Mouse (Mus musculus) midbrain, embryonic 16.5 days (tissue): ENCODE measurements around the gene Fam131a. TPM values are rescaled to one million over a fixed set of nuclear protein-coding genes. Genes with fewer than 3 reads are reported as not detected.

Source experiments
- ATAC-seq: fragments of 200-750 bp; cut with Nextera tagmentation; 2 replicates; pipeline ENCODE4 v1.8.0; 2017; ENCODE audit warnings: moderate TSS enrichment
- H3K27ac ChIP-seq: fragments of 300-500 bp; sonication (generic); 2 replicates; pipeline ENCODE4 v1.5.1; 2014; ENCODE audit warnings: mild to moderate bottlenecking, low read length, mixed read lengths
- H3K27me3 ChIP-seq: fragments of 300-500 bp; sonication (generic); 2 replicates; pipeline ENCODE4 v1.6.1; 2014; ENCODE audit warnings: low read depth, low read length, mixed read lengths; ENCODE audit not compliant: control insufficient read depth, insufficient read depth
- H3K36me3 ChIP-seq: fragments of 300-500 bp; sonication (generic); 2 replicates; pipeline ENCODE4 v1.6.1; 2014; ENCODE audit warnings: mild to moderate bottlenecking, low read length, moderate library complexity, mixed read lengths; ENCODE audit not compliant: control insufficient read depth, insufficient read depth
- H3K4me1 ChIP-seq: fragments of 300-500 bp; sonication (generic); 2 replicates; pipeline ENCODE4 v1.6.1; 2014; ENCODE audit warnings: mild to moderate bottlenecking, low read length, mixed read lengths; ENCODE audit not compliant: control insufficient read depth, insufficient read depth
- H3K4me2 ChIP-seq: fragments of 300-500 bp; sonication (generic); 2 replicates; pipeline ENCODE4 v1.6.1; 2014; ENCODE audit warnings: mild to moderate bottlenecking, low read length, mixed read lengths
- H3K4me3 ChIP-seq: fragments of 300-500 bp; sonication (generic); 2 replicates; pipeline ENCODE4 v1.5.1; 2014; ENCODE audit warnings: low read depth, mild to moderate bottlenecking, low read length, moderate library complexity, mixed read lengths
- H3K9ac ChIP-seq: fragments of 300-500 bp; sonication (generic); 2 replicates; pipeline ENCODE4 v1.6.1; 2014; ENCODE audit warnings: low read depth, low read length, mixed read lengths
- H3K9me3 ChIP-seq: fragments of 300-500 bp; sonication (generic); replicated peaks from 2 replicates; pipeline ENCODE4 v1.6.1; 2014; ENCODE audit warnings: mild to moderate bottlenecking, low read length, mixed read lengths; ENCODE audit not compliant: control insufficient read depth, poor library complexity, severe bottlenecking
- WGBS: fragments of 180-500 bp; shearing (Covaris S2); extraction: QIAGEN DNeasy Blood & Tissue Kit; methylation state at CpG from one replicate; pipeline ENCODE4 v1.1.7; 2014; 5-methylcytosine and 5-hydroxymethylcytosine counted together
- polyA plus RNA-seq: library from polyadenylated mRNA; unstranded; fragments of >200 nt; fragmentation: Nextera tagmentation; extraction: Ambion mirVana; gene quantifications from 2 replicates; pipeline ENCODE4 v1.2.1, GENCODE M21; 2015

The Fam131a gene
- polyA plus RNA-seq, 1 experiment from 2014 or later = 66.5 TPM

GRCm38 (mm10) chr16:20731688-20732087 lies 38.6 kb downstream of the Fam131a start:
- Histone ChIP-seq H3K4me3 (no peak overlapping the region), H3K4me1 (peaks cover 14% of the 10 kb centered on the region), H3K36me3 (no peaks in the 10 kb centered on the region), H3K4me2 (no peak overlapping the region), H3K9me3 (no peaks in the 10 kb centered on the region), H3K27me3 (peaks cover 13% of the 10 kb centered on the region), H3K27ac (no peak overlapping the region), H3K9ac (no peak overlapping the region)
- ATAC-seq = no peak
- WGBS = 71% methylated on average over 5 of the region's 5 CpGs

GRCm38 (mm10) chr16:20732251-20732924 lies 39.3 kb downstream of the Fam131a start:
- ATAC-seq = peak; percentile 59
- peak overlapping the region; percentile 95 for H3K4me2 ChIP-seq
- WGBS = 0% methylated on average over 27 of the region's 30 CpGs
- peaks cover 14% of the 10 kb centered on the region for H3K4me1 ChIP-seq
- 0 out of 2 replicates have a peak, but pooled peaks cover 3% of the 10 kb centered on the region for H3K36me3 ChIP-seq
- peaks cover 13% of the 10 kb centered on the region for H3K27me3 ChIP-seq
- H3K9ac ChIP-seq = peak overlapping the region; percentile 92
- no peaks in the 10 kb centered on the region for H3K9me3 ChIP-seq
- peak overlapping the region; percentile 73 for H3K27ac ChIP-seq
- H3K4me3 ChIP-seq = peak overlapping the region; percentile 86

GRCm38 (mm10) chr16:20732925-20733730 lies 40.1 kb downstream of the Fam131a start, which contains the start of gene Chrd:
Gene Chrd, plus strand, starts transcription at chr16:20733127.
- H3K36me3 ChIP-seq = 0 out of 2 replicates have a peak, but pooled peaks cover 3% of the 10 kb centered on the region
- H3K9ac ChIP-seq = peak within 1 kb of the TSS; percentile 92
- peak; percentile 71 for ATAC-seq
- under 1% methylated on average over 58 of the region's 70 CpGs for WGBS
- H3K4me2 ChIP-seq = peak within 1 kb of the TSS; percentile 95
- H3K27ac ChIP-seq = peak within 1 kb of the TSS; percentile 73
- H3K4me3 ChIP-seq = peak within 1 kb of the TSS; percentile 86
- H3K9me3 ChIP-seq = no peaks in the 10 kb centered on the region
- peaks cover 13% of the 10 kb centered on the region for H3K27me3 ChIP-seq
- peaks cover 14% of the 10 kb centered on the region for H3K4me1 ChIP-seq

- peak within 1 kb of the TSS; percentile 86 for H3K4me3 ChIP-seq
- peak within 1 kb of the TSS; percentile 73 for H3K27ac ChIP-seq
- peaks cover 13% of the 10 kb centered on the region for H3K27me3 ChIP-seq
- 0 out of 2 replicates have a peak, but pooled peaks cover 3% of the 10 kb centered on the region for H3K36me3 ChIP-seq
- H3K9ac ChIP-seq = peak within 1 kb of the TSS; percentile 92
- no peak for ATAC-seq
- no peaks in the 10 kb centered on the region for H3K9me3 ChIP-seq
- H3K4me1 ChIP-seq = peaks cover 14% of the 10 kb centered on the region
- H3K4me2 ChIP-seq = peak within 1 kb of the TSS; percentile 95
- WGBS = 4% methylated on average over 43 of the region's 45 CpGs
These were observed 41.0 kb downstream of the Fam131a start, which contains the start of gene Thpo for GRCm38 (mm10) chr16:20733731-20734730. Gene Thpo, minus strand, starts transcription at chr16:20734511.

- ATAC-seq = no peak
- 0 out of 2 replicates have a peak, but pooled peaks cover 3% of the 10 kb centered on the region for H3K36me3 ChIP-seq
- peaks cover 13% of the 10 kb centered on the region for H3K27me3 ChIP-seq
- H3K4me3 ChIP-seq = no peak overlapping the region
- H3K4me2 ChIP-seq = no peak overlapping the region
- H3K9me3 ChIP-seq = no peaks in the 10 kb centered on the region
- H3K4me1 ChIP-seq = peaks cover 14% of the 10 kb centered on the region
- no peak overlapping the region for H3K9ac ChIP-seq
- WGBS = 74% methylated on average over 5 of the region's 5 CpGs
- no peak overlapping the region for H3K27ac ChIP-seq
These were observed 42.6 kb downstream of the Fam131a start for GRCm38 (mm10) chr16:20735651-20736050.

GRCm38 (mm10) chr16:20736168-20736567 lies 43.1 kb downstream of the Fam131a start:
- 0 out of 2 replicates have a peak, but pooled peaks cover 3% of the 10 kb centered on the region for H3K36me3 ChIP-seq
- no peak overlapping the region for H3K27ac ChIP-seq
- peaks cover 13% of the 10 kb centered on the region for H3K27me3 ChIP-seq
- H3K9ac ChIP-seq = no peak overlapping the region
- ATAC-seq = no peak
- WGBS = 90% methylated on average over 7 of the region's 7 CpGs
- H3K4me2 ChIP-seq = no peak overlapping the region
- H3K9me3 ChIP-seq = no peaks in the 10 kb centered on the region
- H3K4me1 ChIP-seq = peaks cover 14% of the 10 kb centered on the region
- H3K4me3 ChIP-seq = no peak overlapping the region

GRCm38 (mm10) chr16:20736823-20737222 lies 43.8 kb downstream of the Fam131a start:
- H3K9ac ChIP-seq = no peak overlapping the region
- ATAC-seq = no peak
- H3K9me3 ChIP-seq = no peaks in the 10 kb centered on the region
- H3K27me3 ChIP-seq = peaks cover 13% of the 10 kb centered on the region
- H3K4me2 ChIP-seq = no peak overlapping the region
- 0 out of 2 replicates have a peak, but pooled peaks cover 3% of the 10 kb centered on the region for H3K36me3 ChIP-seq
- WGBS = 91% methylated on average over 5 of the region's 5 CpGs
- peaks cover 14% of the 10 kb centered on the region for H3K4me1 ChIP-seq
- no peak overlapping the region for H3K27ac ChIP-seq
- no peak overlapping the region for H3K4me3 ChIP-seq

GRCm38 (mm10) chr16:20739845-20740244 lies 46.8 kb downstream of the Fam131a start:
- Histone ChIP-seq H3K9me3 (no peaks in the 10 kb centered on the region), H3K36me3 (0 out of 2 replicates have a peak, but pooled peaks cover 3% of the 10 kb centered on the region), H3K4me1 (no peaks in the 10 kb centered on the region), H3K4me3 (no peak overlapping the region), H3K27me3 (peaks cover 6% of the 10 kb centered on the region), H3K9ac (no peak overlapping the region), H3K4me2 (no peak overlapping the region), H3K27ac (no peak overlapping the region)
- WGBS = 93% methylated on average over 9 of the region's 9 CpGs
- no peak for ATAC-seq
